Mouse (Mus musculus): ENCODE measurements at regions not wholly inside any gene's neighbourhood (a gene's known extent, or its start where the extent isn't known, plus 50 kb on each side); places are given as distances from the start of the nearest gene placed in this dataset.

DNA sequence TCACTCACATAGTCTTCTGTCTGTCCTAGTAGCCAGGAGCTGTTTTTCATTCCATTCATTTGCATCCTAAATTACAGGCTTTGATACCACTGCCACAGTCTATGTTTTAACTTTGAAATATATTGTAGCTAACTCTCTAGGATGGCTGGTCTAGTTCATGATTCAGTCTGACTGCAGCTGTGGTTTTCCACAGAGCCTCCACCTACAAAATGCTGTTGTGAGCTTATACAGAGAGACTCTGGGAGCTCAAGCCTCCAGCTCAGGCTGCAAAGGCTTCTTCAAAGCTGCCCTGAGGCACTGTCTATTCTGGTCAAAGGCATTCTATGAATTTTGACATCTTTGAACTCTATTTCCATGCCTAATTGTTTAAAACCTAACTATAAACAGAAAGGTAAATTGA, 2326.5 kb upstream of the Gm7489 start:
- DNase-seq (ENCODE audit: low read depth, low spot score): no peak

- no peak for DNase-seq (ENCODE audit: low read depth, low spot score)
Observed at GRCm38 (mm10) chr15:51565543-51565942, 2319.2 kb upstream of the Gm7489 start.

- DNase-seq (ENCODE audit: low read depth, low spot score): no peak
Observed at GRCm38 (mm10) chr15:51570631-51571030, 2314.1 kb upstream of the Gm7489 start.

DNA sequence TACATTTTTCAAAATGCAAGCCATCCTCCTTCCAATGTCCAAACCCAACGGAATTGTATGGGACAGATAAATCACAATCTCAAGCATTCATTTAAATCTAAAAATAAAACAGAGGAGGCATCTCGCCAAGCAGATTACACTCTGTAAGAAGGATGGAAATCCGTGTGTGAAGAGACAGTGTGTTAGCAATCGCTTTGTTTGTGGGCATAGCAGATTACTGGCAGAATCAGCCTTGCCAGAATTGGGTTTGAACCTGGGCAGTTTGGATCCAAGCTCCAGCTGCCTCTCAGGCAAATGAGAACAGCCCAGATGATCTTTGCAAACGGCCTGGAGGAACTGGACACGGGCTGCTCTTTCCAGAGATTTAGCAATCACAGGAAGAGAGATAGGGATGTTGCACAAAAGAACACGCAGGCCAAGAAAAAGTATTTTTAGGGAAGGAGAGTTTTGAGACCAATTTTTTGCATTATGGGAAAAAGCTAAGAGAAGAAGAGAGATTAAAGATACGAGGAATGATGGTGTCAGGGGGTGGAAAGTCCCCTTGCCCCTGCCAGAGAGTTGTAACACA, 2310.1 kb upstream of the Gm7489 start:
- DNase-seq (ENCODE audit: low read depth, low spot score): no peak

- DNase-seq (ENCODE audit: low read depth, low spot score): no peak
Observed at GRCm38 (mm10) chr15:51583636-51584035, 2301.1 kb upstream of the Gm7489 start.

- no peak for DNase-seq (ENCODE audit: low read depth, low spot score)
Observed at GRCm38 (mm10) chr15:51586146-51586545, 2298.6 kb upstream of the Gm7489 start.

- DNase-seq (ENCODE audit: low read depth, low spot score): no peak
Observed at GRCm38 (mm10) chr15:51591406-51592068, 2293.2 kb upstream of the Gm7489 start.

DNA sequence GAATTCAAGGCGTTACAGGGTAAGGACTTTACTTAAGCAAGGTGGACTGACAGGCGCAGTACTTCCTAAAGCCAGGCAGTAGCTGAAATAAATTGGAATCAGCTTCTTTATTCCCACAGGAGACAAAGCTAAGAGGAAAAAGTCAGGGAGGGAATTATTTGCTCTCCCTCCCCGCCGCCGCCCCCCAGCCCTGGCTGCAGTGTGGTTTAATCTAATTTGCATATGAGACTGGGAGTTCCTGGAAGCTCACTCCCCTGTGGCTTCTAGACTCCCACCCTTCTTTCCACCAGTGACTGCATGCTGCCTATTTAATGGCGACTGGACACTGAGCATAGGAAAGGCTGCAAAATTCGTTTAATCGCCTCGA, 2292.7 kb upstream of the Gm7489 start:
- no peak for DNase-seq (ENCODE audit: low read depth, low spot score)

DNA sequence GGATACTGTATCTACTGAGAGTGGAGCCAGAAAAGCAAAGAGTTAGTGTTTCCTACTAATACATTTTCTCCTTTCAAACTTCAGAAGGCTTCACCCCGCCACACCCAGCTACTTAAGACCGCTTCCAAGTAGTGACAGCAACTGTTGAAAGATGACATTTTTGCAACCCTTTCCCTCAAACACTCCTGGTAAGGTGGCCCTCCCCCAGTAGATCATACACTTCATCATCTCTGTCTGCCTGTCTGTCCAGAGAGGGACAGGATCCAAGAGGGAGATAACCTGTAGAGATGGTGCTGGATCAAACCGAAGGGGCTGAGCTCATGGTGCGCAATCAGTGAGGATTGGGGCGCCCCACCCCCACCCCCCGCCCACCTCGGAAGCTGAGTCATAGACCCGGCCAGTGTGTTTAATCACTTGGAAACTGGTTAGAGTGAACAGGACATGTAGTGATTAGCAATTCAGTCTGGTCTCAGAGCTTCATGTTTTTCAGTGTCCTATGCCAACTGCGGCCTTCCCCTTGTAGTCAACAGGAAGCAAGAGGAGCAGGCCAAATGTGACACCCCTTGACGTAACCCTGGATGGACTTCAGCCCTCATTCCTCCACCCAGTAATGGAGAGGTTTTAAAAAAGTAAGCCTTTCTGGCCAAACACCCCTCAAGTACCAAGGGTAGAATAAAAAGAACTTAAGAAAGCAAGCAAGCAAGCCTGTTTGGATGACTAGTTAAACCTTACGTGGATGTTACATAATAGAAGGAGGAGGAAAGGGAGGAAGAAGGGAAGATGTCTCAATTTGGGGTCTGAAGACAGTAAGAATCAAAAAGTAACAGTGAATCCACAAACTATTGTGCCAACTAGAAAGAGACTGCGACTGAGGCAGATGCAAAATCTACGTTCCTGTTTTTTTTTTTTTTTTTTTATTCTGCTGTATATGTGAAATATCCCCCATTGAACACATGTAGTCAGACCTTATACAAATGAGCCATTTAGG, 2291.9 kb upstream of the Gm7489 start:
- no peak for DNase-seq (ENCODE audit: low read depth, low spot score)

DNA sequence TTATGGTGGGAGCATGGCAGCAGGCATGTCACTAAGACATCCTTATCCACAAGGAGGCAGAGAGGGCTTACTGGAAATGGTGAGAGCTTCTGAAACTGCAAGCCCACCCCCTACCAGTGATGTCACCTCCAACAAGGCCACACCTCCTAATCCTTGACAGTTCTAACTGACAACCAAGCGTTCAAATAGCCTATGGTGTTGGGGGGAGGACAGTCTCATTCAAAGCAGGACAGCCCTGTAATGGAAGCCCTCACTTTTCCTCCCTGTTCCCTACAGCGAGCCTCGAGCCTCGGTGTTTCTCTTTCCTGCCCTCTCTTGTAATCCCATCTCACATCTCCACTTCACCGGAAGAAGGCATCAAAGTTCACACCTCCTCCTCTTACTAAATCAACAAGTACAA, 2290.6 kb upstream of the Gm7489 start:
- DNase-seq (ENCODE audit: low read depth, low spot score): no peak

- DNase-seq (ENCODE audit: low read depth, low spot score): no peak
Observed at GRCm38 (mm10) chr15:51595655-51596054, 2289.1 kb upstream of the Gm7489 start.

- peak; percentile 49 for DNase-seq (ENCODE audit: low read depth, low spot score)
Observed at GRCm38 (mm10) chr15:51597841-51598240, 2286.9 kb upstream of the Gm7489 start.

- no peak for DNase-seq (ENCODE audit: low read depth, low spot score)
Observed at GRCm38 (mm10) chr15:51601128-51601855, 2283.4 kb upstream of the Gm7489 start.

DNA sequence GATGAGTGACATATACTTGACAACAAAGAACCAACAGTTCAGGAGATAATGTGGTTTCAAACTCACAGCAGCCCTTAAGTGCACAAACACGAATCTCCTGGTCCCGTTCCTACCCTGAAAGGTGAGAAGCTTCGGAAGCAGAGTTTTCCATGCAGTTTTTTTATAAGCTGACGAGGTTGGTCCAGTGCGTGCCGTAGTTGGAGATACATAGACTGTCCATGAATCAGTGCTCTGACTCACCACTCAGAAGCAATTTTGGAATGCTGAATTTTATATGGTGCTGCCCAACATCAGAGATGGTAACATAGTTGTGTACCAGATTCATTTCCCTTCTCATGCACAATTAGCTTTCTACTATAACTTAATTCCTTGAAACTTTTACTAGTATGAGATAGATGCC, 2263.3 kb upstream of the Gm7489 start:
- no peak for DNase-seq (ENCODE audit: low read depth, low spot score)

DNA sequence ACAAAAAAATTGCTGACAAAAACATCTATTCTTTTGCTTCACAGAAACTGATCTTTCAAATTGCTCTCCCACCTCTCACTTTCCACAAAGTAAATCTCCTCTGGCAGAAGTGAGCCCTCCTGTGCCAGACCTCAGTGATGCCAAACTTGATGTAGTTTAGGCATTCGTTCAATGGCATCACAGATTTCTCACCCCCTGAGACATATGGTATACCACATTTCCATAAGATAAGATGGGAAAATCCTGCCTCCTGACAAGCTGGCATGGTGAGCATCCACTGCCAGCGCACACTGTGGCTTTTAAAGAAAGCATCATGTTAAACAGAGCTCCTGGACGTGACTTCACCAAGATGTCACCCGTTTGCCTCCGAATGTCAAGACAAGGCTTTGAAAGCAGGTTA, 2257.2 kb upstream of the Gm7489 start:
- peak; percentile 65 for DNase-seq (ENCODE audit: low read depth, low spot score)

- DNase-seq (ENCODE audit: low read depth, low spot score): no peak
Observed at GRCm38 (mm10) chr15:51628518-51628917, 2256.2 kb upstream of the Gm7489 start.

GRCm38 (mm10) chr15:51631881-51632280, 2252.8 kb upstream of the Gm7489 start:
- DNase-seq (ENCODE audit: low read depth, low spot score): no peak

- no peak for DNase-seq (ENCODE audit: low read depth, low spot score)
Observed at GRCm38 (mm10) chr15:51633068-51633467, 2251.6 kb upstream of the Gm7489 start.

DNA sequence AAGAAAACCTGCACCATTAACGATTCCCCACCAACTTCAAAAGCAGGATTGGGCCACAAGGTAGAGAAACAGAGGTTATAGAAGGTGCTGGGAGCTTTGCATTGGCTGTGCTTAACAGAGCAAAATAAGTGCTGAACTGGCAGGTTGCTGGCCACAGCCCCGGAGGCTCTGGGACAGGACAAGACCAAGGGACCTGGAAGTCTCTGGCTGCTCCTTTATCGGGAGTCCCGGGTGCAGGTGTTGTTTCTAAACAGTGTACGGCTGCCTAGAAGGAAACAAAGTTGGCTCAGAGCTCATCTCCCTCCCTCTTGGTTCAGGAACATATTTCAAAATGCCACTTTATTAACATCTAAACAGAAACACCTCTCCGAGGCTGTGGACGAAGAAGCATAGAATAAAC, 2250.0 kb upstream of the Gm7489 start:
- no peak for DNase-seq (ENCODE audit: low read depth, low spot score)

GRCm38 (mm10) chr15:51635129-51635920, 2249.4 kb upstream of the Gm7489 start:
- no peak for DNase-seq (ENCODE audit: low read depth, low spot score)

DNA sequence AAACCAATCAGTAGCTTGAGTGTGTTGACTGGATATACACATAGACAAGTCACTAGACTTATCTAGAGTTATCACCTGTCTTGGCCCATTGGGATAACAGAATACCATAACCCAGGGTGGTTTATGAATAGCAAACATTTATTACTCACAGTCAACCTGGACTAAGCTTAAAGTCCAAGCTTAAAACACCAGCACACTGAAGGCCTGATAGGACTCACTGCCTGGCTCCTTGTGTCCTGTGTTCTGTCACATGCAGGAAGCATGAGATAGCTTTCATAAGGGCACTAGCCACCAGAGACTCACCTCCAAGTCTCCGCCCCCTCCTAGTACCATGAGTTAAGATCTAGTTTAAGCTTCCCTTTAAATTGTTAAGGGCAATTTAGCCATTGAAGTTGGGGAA, 2247.1 kb upstream of the Gm7489 start:
- no peak for DNase-seq (ENCODE audit: low read depth, low spot score)

Data from telencephalon, adult 2 months (tissue).